Mouse (Mus musculus) stomach, embryonic 14.5 days (tissue): ENCODE data around the gene Pigk. TPM values are rescaled to one million over a fixed set of nuclear protein-coding genes. Genes with fewer than 3 reads are reported as not detected.

Source experiments
- ATAC-seq: fragments of 200-750 bp; cut with Nextera tagmentation; 2 replicates; pipeline ENCODE4 v1.8.0; 2017; ENCODE audit warnings: low read depth, moderate TSS enrichment; ENCODE audit not compliant: insufficient number of reproducible peaks, insufficient read depth, low FRiP score
- H3K27ac ChIP-seq: fragments of 300-500 bp; sonication (generic); 2 replicates; pipeline ENCODE4 v1.5.1; 2014; ENCODE audit warnings: mild to moderate bottlenecking, low read length, moderate library complexity, mixed read lengths
- H3K27me3 ChIP-seq: fragments of 300-500 bp; sonication (generic); 2 replicates; pipeline ENCODE4 v1.6.1; 2014; ENCODE audit warnings: low read length, control low read depth, mixed read lengths; ENCODE audit not compliant: control insufficient read depth, insufficient read depth
- H3K36me3 ChIP-seq: fragments of 300-500 bp; sonication (generic); 2 replicates; pipeline ENCODE4 v1.6.1; 2014; ENCODE audit warnings: mild to moderate bottlenecking, control low read depth, low read length, moderate library complexity, mixed read lengths; ENCODE audit not compliant: control insufficient read depth, insufficient read depth
- H3K4me1 ChIP-seq: fragments of 300-500 bp; sonication (generic); 2 replicates; pipeline ENCODE4 v1.6.1; 2014; ENCODE audit warnings: low read length, control low read depth, mixed read lengths; ENCODE audit not compliant: control insufficient read depth, insufficient read depth
- H3K4me2 ChIP-seq: fragments of 300-500 bp; sonication (generic); replicated peaks from 2 replicates; pipeline ENCODE4 v1.6.1; 2014; ENCODE audit warnings: low read depth, low read length, control low read depth
- H3K4me3 ChIP-seq: fragments of 300-500 bp; sonication (generic); 2 replicates; pipeline ENCODE4 v1.5.1; 2014; ENCODE audit warnings: low read depth, low read length, control low read depth
- H3K9ac ChIP-seq: fragments of 300-500 bp; sonication (generic); replicated peaks from 2 replicates; pipeline ENCODE4 v1.6.1; 2014; ENCODE audit warnings: low read depth, mild to moderate bottlenecking, control low read depth, low read length, moderate library complexity, mixed read lengths
- H3K9me3 ChIP-seq: fragments of 300-500 bp; sonication (generic); 2 replicates; pipeline ENCODE4 v1.6.1; 2016; ENCODE audit warnings: low read depth, low read length, control low read depth; ENCODE audit not compliant: control insufficient read depth
- WGBS: fragments of 180-500 bp; shearing (Covaris S2); extraction: QIAGEN DNeasy Blood & Tissue Kit; methylation state at CpG from one replicate; pipeline ENCODE4 v1.1.7; 2014; 5-methylcytosine and 5-hydroxymethylcytosine counted together
- polyA plus RNA-seq: library from polyadenylated mRNA; unstranded; fragments of >200 nt; fragmentation: Nextera tagmentation; extraction: Ambion mirVana; gene quantifications from 2 replicates; pipeline ENCODE4 v1.2.1, GENCODE M21; 2014

The Pigk gene
- polyA plus RNA-seq, 1 experiment from 2014 or later = 55.2 TPM

DNA sequence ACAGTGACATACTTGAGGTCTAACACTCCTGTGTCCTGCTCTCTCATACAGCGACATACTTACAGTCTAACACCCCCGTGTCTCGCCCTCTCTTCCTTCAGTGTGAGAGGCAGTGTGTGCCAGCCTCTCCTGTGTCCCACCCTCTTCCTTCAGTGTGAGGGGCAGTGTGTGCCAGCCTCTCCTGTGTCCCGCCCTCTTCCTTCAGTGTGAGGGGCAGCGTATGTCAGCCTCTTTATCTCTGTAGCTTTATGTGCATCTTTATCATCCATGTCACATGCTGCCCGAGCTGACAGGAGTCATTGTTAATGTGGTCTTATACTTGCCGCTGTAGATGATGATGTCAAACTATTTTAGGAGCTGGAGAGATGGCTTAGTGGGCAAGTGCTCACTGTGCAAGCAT, 41.6 kb downstream of the Pigk start:
- ATAC-seq = no peak

DNA sequence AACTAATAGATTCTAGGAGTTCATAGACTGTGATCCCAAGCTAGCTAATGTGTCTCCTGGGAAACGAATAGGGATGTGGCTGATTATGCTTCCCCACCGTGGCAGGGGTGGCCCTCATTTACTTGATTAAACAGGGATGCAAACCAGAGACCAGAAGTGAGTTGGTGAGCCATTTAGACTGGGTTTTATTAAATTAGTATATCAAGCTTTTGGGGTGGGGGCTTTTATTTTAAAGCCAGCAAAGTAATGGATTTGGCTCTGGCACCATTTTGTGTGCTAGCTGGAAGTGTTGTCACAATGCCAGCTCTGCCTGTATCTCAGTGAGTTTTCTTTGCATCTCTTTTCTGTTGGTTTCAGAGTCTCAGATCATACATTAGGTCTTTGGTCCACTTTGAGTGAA, 43.0 kb downstream of the Pigk start:
- Histone ChIP-seq H3K27ac (no peak overlapping the region), H3K4me2 (no peak overlapping the region), H3K9ac (no peak overlapping the region), H3K4me3 (no peak overlapping the region), H3K36me3 (no peaks in the 10 kb centered on the region), H3K9me3 (no peaks in the 10 kb centered on the region), H3K4me1 (0 out of 2 replicates have a peak, but pooled peaks cover 5% of the 10 kb centered on the region), H3K27me3 (no peaks in the 10 kb centered on the region)
- 84% methylated on average over 2 of the region's 2 CpGs for WGBS
- no peak for ATAC-seq

More for the DNA sequence above, 41.6 kb downstream of the Pigk start:
- no peaks in the 10 kb centered on the region for H3K27me3 ChIP-seq
- no peak overlapping the region for H3K9ac ChIP-seq
- H3K9me3 ChIP-seq = no peaks in the 10 kb centered on the region
- WGBS = 79% methylated on average over 7 of the region's 7 CpGs
- no peak overlapping the region for H3K4me3 ChIP-seq
- H3K27ac ChIP-seq = no peak overlapping the region
- no peaks in the 10 kb centered on the region for H3K36me3 ChIP-seq
- H3K4me2 ChIP-seq = no peak overlapping the region
- 0 out of 2 replicates have a peak, but pooled peaks cover 5% of the 10 kb centered on the region for H3K4me1 ChIP-seq

- Histone ChIP-seq H3K4me2 (no peak overlapping the region), H3K4me1 (peaks cover 5% of the 10 kb centered on the region; the same call in 1 of the 2 replicates), H3K36me3 (no peaks in the 10 kb centered on the region), H3K9ac (no peak overlapping the region), H3K27ac (no peak overlapping the region), H3K9me3 (no peaks in the 10 kb centered on the region), H3K4me3 (no peak overlapping the region), H3K27me3 (no peaks in the 10 kb centered on the region)
- ATAC-seq = peak; percentile 73; the same call in 1 of the 2 replicates
- WGBS = 78% methylated on average over 12 of the region's 12 CpGs
These were observed 43.8 kb downstream of the Pigk start for GRCm38 (mm10) chr3:152757464-152758393.

DNA sequence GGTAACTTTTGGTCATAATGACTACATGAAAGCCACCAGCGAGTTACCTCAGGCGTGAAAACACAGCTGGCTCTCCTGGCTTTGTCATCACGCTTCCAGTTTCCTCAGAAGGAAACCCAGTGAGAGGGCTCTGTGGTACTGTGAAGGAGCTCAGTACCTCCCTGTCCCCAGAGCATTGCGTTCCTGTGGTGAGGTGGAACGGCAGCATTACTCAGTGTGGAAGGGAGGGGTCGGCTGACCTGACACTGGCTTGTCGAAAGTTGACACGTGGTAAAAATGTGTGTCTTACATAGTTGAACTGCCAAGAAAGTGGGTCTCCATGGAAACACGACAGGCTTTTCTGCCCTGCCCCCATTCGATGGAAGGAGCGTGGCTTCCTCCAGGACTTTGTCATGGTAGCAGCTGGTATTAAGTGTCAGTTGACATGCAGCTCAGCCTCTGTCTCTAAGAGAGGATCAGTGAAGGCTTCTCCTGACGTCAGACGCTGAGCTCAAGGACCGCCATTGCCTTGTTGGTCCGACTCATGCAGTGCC, 44.7 kb downstream of the Pigk start:
- Histone ChIP-seq H3K9ac (no peak overlapping the region), H3K27ac (no peak overlapping the region), H3K4me2 (no peak overlapping the region), H3K9me3 (no peaks in the 10 kb centered on the region), H3K4me1 (peaks cover 9% of the 10 kb centered on the region; the same call in 1 of the 2 replicates), H3K36me3 (no peaks in the 10 kb centered on the region), H3K4me3 (no peak overlapping the region), H3K27me3 (no peaks in the 10 kb centered on the region)
- no peak for ATAC-seq
- 70% methylated on average over 15 of the region's 15 CpGs for WGBS

DNA sequence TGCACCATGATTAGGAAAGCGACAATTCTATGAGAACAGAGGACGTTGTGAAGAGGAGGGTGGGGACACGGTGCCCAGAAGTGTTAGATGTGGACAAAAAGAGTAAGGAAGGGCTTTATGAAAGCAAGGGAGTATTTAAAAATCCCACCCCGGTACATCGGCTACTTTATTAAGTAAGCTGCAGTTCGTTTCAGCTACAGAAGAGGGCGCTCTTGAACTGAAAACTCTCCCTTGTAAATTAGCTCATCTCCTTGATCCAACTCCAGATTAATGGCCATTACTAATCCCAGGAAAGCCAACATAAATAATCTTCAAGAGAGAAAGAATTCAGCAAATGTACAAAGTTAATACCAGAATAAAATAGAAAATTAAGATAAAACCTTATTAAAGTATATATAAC, 47.2 kb downstream of the Pigk start:
- Histone ChIP-seq H3K4me3 (no peak overlapping the region), H3K9me3 (no peaks in the 10 kb centered on the region), H3K27ac (no peak overlapping the region), H3K4me1 (peaks cover 19% of the 10 kb centered on the region), H3K27me3 (no peaks in the 10 kb centered on the region), H3K9ac (no peak overlapping the region), H3K36me3 (no peaks in the 10 kb centered on the region), H3K4me2 (no peak overlapping the region)
- no peak for ATAC-seq
- 29% methylated on average over 7 of the region's 7 CpGs for WGBS

GRCm38 (mm10) chr3:152761661-152762060, 47.8 kb downstream of the Pigk start:
- no peak overlapping the region for H3K4me3 ChIP-seq
- 60% methylated on average over 8 of the region's 8 CpGs for WGBS

GRCm38 (mm10) chr3:152762302-152762701, 48.4 kb downstream of the Pigk start:
- H3K9me3 ChIP-seq = no peaks in the 10 kb centered on the region
- peaks cover 19% of the 10 kb centered on the region for H3K4me1 ChIP-seq
- no peak overlapping the region for H3K4me2 ChIP-seq
- no peak overlapping the region for H3K27ac ChIP-seq
- ATAC-seq = no peak
- H3K9ac ChIP-seq = no peak overlapping the region
- H3K27me3 ChIP-seq = no peaks in the 10 kb centered on the region
- 86% methylated on average over 8 of the region's 8 CpGs for WGBS
- no peak overlapping the region for H3K4me3 ChIP-seq
- no peaks in the 10 kb centered on the region for H3K36me3 ChIP-seq

More at GRCm38 (mm10) chr3:152761661-152762060, 47.8 kb downstream of the Pigk start:
- no peaks in the 10 kb centered on the region for H3K27me3 ChIP-seq
- H3K9ac ChIP-seq = no peak overlapping the region
- H3K9me3 ChIP-seq = no peaks in the 10 kb centered on the region
- H3K4me1 ChIP-seq = peaks cover 19% of the 10 kb centered on the region
- H3K27ac ChIP-seq = no peak overlapping the region
- no peak overlapping the region for H3K4me2 ChIP-seq
- peak; percentile 40; the same call in 1 of the 2 replicates for ATAC-seq
- H3K36me3 ChIP-seq = no peaks in the 10 kb centered on the region

DNA sequence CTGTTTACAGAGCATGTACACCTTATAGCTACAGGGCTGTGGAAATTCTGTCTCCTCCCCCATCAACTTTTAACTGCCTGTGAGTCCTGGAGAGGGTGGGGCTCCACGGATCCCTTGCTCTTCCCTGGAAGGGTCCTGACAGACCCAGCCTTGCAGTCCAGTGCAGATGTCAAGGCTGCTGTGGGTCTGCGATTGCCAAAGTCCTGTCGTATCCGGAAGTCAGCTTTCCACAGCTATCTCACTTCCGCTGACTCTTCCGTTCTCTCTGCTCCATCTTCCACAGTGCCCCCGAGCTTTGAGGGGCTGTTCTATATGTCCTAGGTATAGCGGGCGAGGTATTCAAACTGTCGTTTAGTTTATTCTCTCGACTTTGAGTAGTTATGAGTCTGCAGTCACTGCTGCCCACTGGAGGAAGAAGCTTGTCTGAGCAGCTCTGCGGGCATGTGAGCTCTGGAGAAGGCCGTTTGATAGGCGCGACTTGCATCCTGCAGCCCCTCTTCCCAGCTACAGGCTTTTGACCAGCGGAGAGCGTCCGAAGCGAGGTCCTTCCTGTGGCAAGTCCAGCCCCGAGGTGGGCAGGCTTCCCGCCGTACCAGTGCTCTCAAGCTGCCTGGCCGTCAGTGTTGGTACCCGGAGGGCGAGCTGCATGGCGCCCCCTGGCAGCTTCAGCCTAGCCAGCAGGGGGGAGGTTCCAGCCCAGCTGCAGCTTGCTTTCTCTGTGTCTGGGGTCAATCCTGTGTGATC, 49.4 kb downstream of the Pigk start:
- Histone ChIP-seq H3K4me3 (peak overlapping the region; percentile 17; the same call in 1 of the 2 replicates), H3K4me2 (peak overlapping the region; percentile 38), H3K4me1 (peaks cover 14% of the 10 kb centered on the region), H3K9ac (no peak overlapping the region), H3K27ac (peak overlapping the region; percentile 15; the same call in 1 of the 2 replicates), H3K27me3 (no peaks in the 10 kb centered on the region), H3K36me3 (no peaks in the 10 kb centered on the region), H3K9me3 (no peaks in the 10 kb centered on the region)
- 36% methylated on average over 26 of the region's 26 CpGs for WGBS
- ATAC-seq = peak; percentile 57
